Mouse (Mus musculus) natural killer cell, adult 2 months (primary cell): ENCODE results near the gene Gm21915.

Experiments used
- DNase-seq, 2 experiments: peaks; one replicate each; pipeline ENCODE4 v3.0.0; 2022; ENCODE audit warnings: low spot score in 2 of 2

The Gm21915 gene

GRCm38 (mm10) chr9:40666190-40666803 lies 4.1 kb upstream of the Gm21915 start:
- no peak for DNase-seq

GRCm38 (mm10) chr9:40671323-40671930 lies 1.0 kb downstream of the Gm21915 start:
- DNase-seq, result no peak

GRCm38 (mm10) chr9:40675203-40675958 lies 5.0 kb downstream of the Gm21915 start:
- no peak for DNase-seq

- DNase-seq, result no peak
Measured at GRCm38 (mm10) chr9:40678653-40679052, 8.2 kb downstream of the Gm21915 start.

- no peak for DNase-seq
Measured at GRCm38 (mm10) chr9:40685801-40686420, 15.5 kb downstream of the Gm21915 start, which contains the start of gene Clmp. Clmp (plus strand) TSS chr9:40685962.

- no peak for DNase-seq
Measured at GRCm38 (mm10) chr9:40686421-40686899, 16.0 kb downstream of the Gm21915 start.

GRCm38 (mm10) chr9:40687053-40687452 lies 16.6 kb downstream of the Gm21915 start:
- DNase-seq, result no peak

GRCm38 (mm10) chr9:40687553-40687952 lies 17.1 kb downstream of the Gm21915 start:
- DNase-seq, result no peak

- no peak for DNase-seq
Measured at GRCm38 (mm10) chr9:40690511-40690910, 20.1 kb downstream of the Gm21915 start.

GRCm38 (mm10) chr9:40693026-40693425 lies 22.6 kb downstream of the Gm21915 start:
- no peak for DNase-seq

GRCm38 (mm10) chr9:40693768-40694167 lies 23.4 kb downstream of the Gm21915 start:
- DNase-seq, result no peak

GRCm38 (mm10) chr9:40694284-40694683 lies 23.9 kb downstream of the Gm21915 start:
- DNase-seq, result no peak

- no peak for DNase-seq
Measured at GRCm38 (mm10) chr9:40696086-40696485, 25.7 kb downstream of the Gm21915 start.

GRCm38 (mm10) chr9:40699194-40699593 lies 28.8 kb downstream of the Gm21915 start:
- no peak for DNase-seq

- no peak for DNase-seq
Measured at GRCm38 (mm10) chr9:40700253-40700652, 29.8 kb downstream of the Gm21915 start.

GRCm38 (mm10) chr9:40704364-40705276 lies 34.2 kb downstream of the Gm21915 start:
- DNase-seq, result no peak

- DNase-seq, result no peak
Measured at GRCm38 (mm10) chr9:40708448-40709140, 38.2 kb downstream of the Gm21915 start.

- DNase-seq, result no peak
Measured at GRCm38 (mm10) chr9:40709141-40709537, 38.7 kb downstream of the Gm21915 start.

- DNase-seq, result no peak
Measured at GRCm38 (mm10) chr9:40709587-40709986, 39.2 kb downstream of the Gm21915 start.

- no peak for DNase-seq
Measured at GRCm38 (mm10) chr9:40709991-40710390, 39.6 kb downstream of the Gm21915 start.

GRCm38 (mm10) chr9:40711654-40712053 lies 41.2 kb downstream of the Gm21915 start:
- no peak for DNase-seq
